Mouse (Mus musculus): ENCODE results near the gene Sdhd. TPM values are rescaled to one million over a fixed set of nuclear protein-coding genes. Genes with fewer than 3 reads are reported as not detected.

The Sdhd gene
- total and polyA plus RNA-seq, 3 experiments: 340 to 375 TPM; not detected in 1

GRCm38 (mm10) chr9:50616766-50617603 is 13.4 kb upstream of the Sdhd start, which contains the start of the genes Pih1d2 and Nkapd1 (continued):
- TF ChIP-seq USF1 (IDR thresholded peaks at IDR 0.05; ENCODE audit: low read depth, low read length) (no peak), E2F4 (IDR thresholded peaks at IDR 0.05; ENCODE audit: borderline replicate concordance, low read depth, low read length) (0 out of 2 replicates have a peak, but pooled peaks have one; percentile 22), SIN3A (IDR thresholded peaks at IDR 0.05; ENCODE audit: low read length) (peak; percentile 99), NELFE (IDR thresholded peaks at IDR 0.05; ENCODE audit: low read depth, low read length) (peak; percentile 79)

GRCm38 (mm10) chr9:50616161-50616560 is 12.5 kb upstream of the Sdhd start:
- TF ChIP-seq MXI1 (IDR thresholded peaks at IDR 0.05; ENCODE audit: low read depth, low read length) (0 out of 2 replicates have a peak, but pooled peaks have one; percentile 20), MEF2A (IDR thresholded peaks at IDR 0.05; ENCODE audit: extremely low read depth, insufficient replicate concordance, low read depth, low read length, poor library complexity, severe bottlenecking) (no peak), MYC (IDR thresholded peaks at IDR 0.05; ENCODE audit: low read depth, low read length) (no peak)
- H3K36me3 ChIP-seq (ENCODE audit: control insufficient read depth in 1 of 2, insufficient read depth in 2 of 2, low read length in 2 of 2): peaks cover 5 to 25% of the 10 kb centered on the region in 2 experiments
- peaks cover 33% of the 10 kb centered on the region for H3K79me2 ChIP-seq (ENCODE audit: control insufficient read depth, insufficient read depth, low read length, poor library complexity)
- no peak for DNase-seq (ENCODE audit: low read depth, low spot score)
- no peaks in the 10 kb centered on the region for H3K27me3 ChIP-seq (ENCODE audit: control insufficient read depth in 1 of 2, insufficient read depth in 2 of 2, low read length in 2 of 2)
- peaks cover 4 to 10% of the 10 kb centered on the region in 2 experiments; a peak in 3 of 4 replicates for H3K4me1 ChIP-seq (ENCODE audit: control insufficient read depth in 1 of 2, insufficient read depth in 2 of 2, low read length in 2 of 2)
- no peaks in the 10 kb centered on the region for H3K9me3 ChIP-seq (replicated peaks; ENCODE audit: insufficient read depth, low read length)
- peak overlapping the region; percentile 97 for H3K9ac ChIP-seq (ENCODE audit: control insufficient read depth, low read depth, low read length, poor library complexity, severe bottlenecking)
- H3K27ac ChIP-seq (ENCODE audit: control insufficient read depth, low read depth, low read length): peak overlapping the region; percentile 95
- peak overlapping the region; percentile 95 to 99 for H3K4me3 ChIP-seq (ENCODE audit: control insufficient read depth in 1 of 2, insufficient read depth in 1 of 2, low read depth in 2 of 2, low read length in 2 of 2)

GRCm38 (mm10) chr9:50612115-50612514 is 8.5 kb upstream of the Sdhd start:
- peaks cover 34% of the 10 kb centered on the region for H3K79me2 ChIP-seq (ENCODE audit: control insufficient read depth, insufficient read depth, low read length, poor library complexity)
- H3K27ac ChIP-seq (ENCODE audit: control insufficient read depth, low read depth, low read length): no peak overlapping the region
- H3K9me3 ChIP-seq (replicated peaks; ENCODE audit: insufficient read depth, low read length): no peaks in the 10 kb centered on the region
- H3K4me3 ChIP-seq (ENCODE audit: control insufficient read depth in 1 of 2, insufficient read depth in 1 of 2, low read depth in 2 of 2, low read length in 2 of 2): no peak overlapping the region
- H3K9ac ChIP-seq (ENCODE audit: control insufficient read depth, low read depth, low read length, poor library complexity, severe bottlenecking): no peak overlapping the region
- DNase-seq (ENCODE audit: low read depth, low spot score): no peak
- H3K36me3 ChIP-seq (ENCODE audit: control insufficient read depth in 1 of 2, insufficient read depth in 2 of 2, low read length in 2 of 2): peaks cover 18 to 20% of the 10 kb centered on the region in 2 experiments
- H3K4me1 ChIP-seq (ENCODE audit: control insufficient read depth in 1 of 2, insufficient read depth in 2 of 2, low read length in 2 of 2): peaks cover 3 to 4% of the 10 kb centered on the region in 2 experiments; a peak in 3 of 4 replicates
- TF ChIP-seq ZC3H11A (IDR thresholded peaks at IDR 0.05; ENCODE audit: low read depth, low read length) (no peak), ELF1 (IDR thresholded peaks at IDR 0.05; ENCODE audit: low read depth, low read length) (no peak), MAFK (IDR thresholded peaks at IDR 0.05; ENCODE audit: borderline replicate concordance, low read depth, low read length) (no peak), SIN3A (IDR thresholded peaks at IDR 0.05; ENCODE audit: low read length) (no peak), POLR2AphosphoS5 (IDR thresholded peaks at IDR 0.05; ENCODE audit: borderline replicate concordance, low read depth, low read length) (no peak), NRF1 (IDR thresholded peaks at IDR 0.05; ENCODE audit: insufficient read depth, low read depth, low read length, poor library complexity, severe bottlenecking) (no peak), POLR2A (IDR thresholded peaks at IDR 0.05; ENCODE audit: control insufficient read depth in 1 of 2, insufficient read depth in 1 of 2, low read depth in 1 of 2, low read length in 2 of 2, poor library complexity in 1 of 2) (no peak), EP300 (IDR thresholded peaks at IDR 0.05; ENCODE audit: low read depth in 1 of 2, low read length in 2 of 2) (no peak), TBP (IDR thresholded peaks at IDR 0.05; ENCODE audit: low read depth, low read length) (no peak), ETS1 (IDR thresholded peaks at IDR 0.05; ENCODE audit: low read depth, low read length) (no peak), ZNF384 (IDR thresholded peaks at IDR 0.05; ENCODE audit: low read depth, low read length) (no peak), JUND (IDR thresholded peaks at IDR 0.05; ENCODE audit: low read depth, low read length) (no peak), CHD1 (IDR thresholded peaks at IDR 0.05; ENCODE audit: low read depth, low read length) (no peak), MAX (IDR thresholded peaks at IDR 0.05; ENCODE audit: low read length) (no peak), BHLHE40 (IDR thresholded peaks at IDR 0.05; ENCODE audit: borderline replicate concordance, low read depth, low read length) (no peak), GABPA (IDR thresholded peaks at IDR 0.05; ENCODE audit: low read depth, low read length) (no peak), USF1 (IDR thresholded peaks at IDR 0.05; ENCODE audit: low read depth, low read length) (no peak), MAZ (IDR thresholded peaks at IDR 0.05; ENCODE audit: low read depth, low read length) (no peak), MXI1 (IDR thresholded peaks at IDR 0.05; ENCODE audit: low read depth, low read length) (no peak)
- H3K27me3 ChIP-seq (ENCODE audit: control insufficient read depth in 1 of 2, insufficient read depth in 2 of 2, low read length in 2 of 2): no peaks in the 10 kb centered on the region

All from MEL (cell line).